Mouse (Mus musculus) macrophage (primary cell): ENCODE measurements at regions not wholly inside any gene's neighbourhood (a gene's known extent, or its start where the extent isn't known, plus 50 kb on each side); places are given as distances from the start of the nearest gene placed in this dataset.

ENCODE experiments used
- H3K27ac ChIP-seq: fragments of 350-480 bp; formaldehyde crosslinking; 2 replicates; pipeline ENCODE4 v1.9.0; 2021
- H3K36me3 ChIP-seq: fragments of 350-480 bp; formaldehyde crosslinking; 2 replicates; pipeline ENCODE4 v1.9.0; 2021; ENCODE audit errors: inconsistent target
- H3K4me3 ChIP-seq: fragments of 350-480 bp; formaldehyde crosslinking; 2 replicates; pipeline ENCODE4 v1.9.0; 2021; ENCODE audit errors: inconsistent target
- H3K79me2 ChIP-seq: fragments of 350-480 bp; formaldehyde crosslinking; 2 replicates; pipeline ENCODE4 v1.9.0; 2021; ENCODE audit errors: inconsistent target
- WGBS: methylation state at CpG from one replicate; pipeline ENCODE4 v1.1.7; 2026; ENCODE audit warnings: inconsistent platforms; ENCODE audit not compliant: missing documents; 5-methylcytosine and 5-hydroxymethylcytosine counted together

DNA sequence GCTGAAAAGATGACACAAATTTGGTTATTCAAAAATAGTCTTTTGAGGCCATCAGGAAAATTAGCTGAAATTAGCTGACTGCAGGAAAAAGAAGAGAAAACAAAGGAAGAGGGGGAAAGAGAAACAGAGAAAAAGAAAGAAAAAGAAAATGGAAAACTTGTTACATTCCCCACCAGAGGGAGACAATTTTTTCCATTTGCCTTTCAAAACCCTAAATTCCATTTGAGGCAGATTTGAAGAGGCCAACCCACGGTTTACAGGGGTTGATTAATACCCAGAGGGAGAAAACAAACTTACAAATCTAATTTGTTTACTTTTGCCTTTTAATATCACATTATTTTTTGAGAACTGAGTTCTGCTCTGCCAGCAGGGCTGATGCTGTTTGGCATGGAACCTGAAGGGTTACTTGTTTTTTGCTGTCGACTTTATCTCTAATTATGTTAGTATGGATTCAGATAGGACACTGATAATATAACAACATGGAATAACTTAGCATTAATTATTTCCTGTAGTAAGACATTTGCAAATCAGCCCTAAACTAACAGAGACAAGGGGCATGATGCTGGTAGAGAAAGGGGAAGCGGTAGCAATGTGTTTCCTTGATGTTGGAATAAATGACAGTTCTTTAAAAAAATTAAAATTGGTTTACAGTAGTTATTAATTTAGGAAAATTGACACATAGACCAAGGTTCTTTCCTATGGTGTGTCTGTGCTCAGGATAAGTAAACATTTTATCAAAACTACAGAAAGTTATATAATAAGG lies 114.4 kb upstream of the Pkn2 start:
- H3K4me3 ChIP-seq, result no peak overlapping the region
- H3K27ac ChIP-seq, result no peak overlapping the region
- 11% methylated on average over 3 of the region's 3 CpGs for WGBS
- H3K36me3 ChIP-seq, result no peaks in the 10 kb centered on the region
- H3K79me2 ChIP-seq, result no peaks in the 10 kb centered on the region

DNA sequence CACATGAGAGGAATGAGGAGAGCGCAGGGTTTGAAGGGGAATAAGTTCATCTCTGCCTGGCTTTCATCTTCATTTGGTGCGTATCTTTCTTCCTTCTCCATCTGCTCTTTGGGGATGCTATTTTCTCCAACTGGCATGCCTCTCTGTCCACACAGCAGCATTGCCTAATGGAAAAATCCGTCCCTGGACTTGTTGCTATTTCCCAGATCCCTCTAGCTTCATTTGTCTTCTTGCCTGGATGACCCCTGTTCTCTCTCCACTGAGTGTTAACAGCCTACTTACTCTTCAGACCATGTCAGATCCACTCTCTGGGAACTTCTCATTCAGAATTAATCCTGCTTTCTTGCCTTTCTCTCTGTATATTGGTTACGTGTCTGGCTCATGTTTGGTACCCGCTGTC lies 102.7 kb upstream of the Pkn2 start:
- Histone ChIP-seq H3K36me3 (no peaks in the 10 kb centered on the region), H3K27ac (no peak overlapping the region), H3K79me2 (no peaks in the 10 kb centered on the region), H3K4me3 (no peak overlapping the region)
- 99% methylated on average over 5 of the region's 5 CpGs for WGBS

DNA sequence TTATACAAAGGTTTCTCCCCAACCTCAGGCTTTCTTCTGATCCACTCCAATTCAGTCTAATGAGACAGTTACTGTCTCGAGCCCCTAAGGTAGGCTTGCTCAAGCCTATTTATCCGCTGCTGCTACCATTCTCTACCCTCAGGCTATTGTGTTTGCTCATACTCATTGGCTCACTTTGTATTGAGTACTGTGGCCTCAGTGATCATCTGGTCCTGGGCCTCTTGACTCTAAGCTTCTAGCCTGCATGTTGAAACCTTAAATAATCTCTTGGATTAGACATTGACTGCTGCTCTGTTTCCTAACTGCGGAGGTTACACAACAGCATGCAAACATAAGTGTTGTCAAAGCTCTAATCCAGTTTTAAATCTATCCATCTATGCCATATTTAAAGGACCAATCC lies 99.4 kb upstream of the Pkn2 start:
- Histone ChIP-seq H3K27ac (no peak overlapping the region), H3K79me2 (no peaks in the 10 kb centered on the region), H3K36me3 (no peaks in the 10 kb centered on the region), H3K4me3 (no peak overlapping the region)
- 90% methylated on average over 3 of the region's 3 CpGs for WGBS

DNA sequence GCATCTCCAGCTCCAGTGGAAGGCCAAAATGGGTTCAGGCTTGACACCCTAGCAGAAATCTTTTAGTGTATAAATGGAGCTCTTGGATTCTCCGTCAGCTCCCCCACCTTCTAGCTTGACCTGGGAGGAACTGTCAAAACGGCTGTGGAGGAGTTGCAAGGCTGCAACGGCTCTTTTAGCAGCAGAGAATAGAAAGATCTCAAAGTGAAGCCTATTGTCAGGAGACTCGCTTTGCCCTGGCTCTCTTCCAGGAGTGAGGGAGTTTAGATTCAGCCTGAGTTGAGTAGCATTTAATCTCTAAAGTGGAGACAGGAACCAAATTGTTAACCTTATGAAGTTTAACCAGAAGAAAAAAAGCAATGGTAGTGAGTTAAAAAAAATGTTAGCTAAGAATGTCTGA lies 97.4 kb upstream of the Pkn2 start:
- WGBS, result 50% methylated on average over 4 of the region's 4 CpGs
- no peaks in the 10 kb centered on the region for H3K79me2 ChIP-seq

DNA sequence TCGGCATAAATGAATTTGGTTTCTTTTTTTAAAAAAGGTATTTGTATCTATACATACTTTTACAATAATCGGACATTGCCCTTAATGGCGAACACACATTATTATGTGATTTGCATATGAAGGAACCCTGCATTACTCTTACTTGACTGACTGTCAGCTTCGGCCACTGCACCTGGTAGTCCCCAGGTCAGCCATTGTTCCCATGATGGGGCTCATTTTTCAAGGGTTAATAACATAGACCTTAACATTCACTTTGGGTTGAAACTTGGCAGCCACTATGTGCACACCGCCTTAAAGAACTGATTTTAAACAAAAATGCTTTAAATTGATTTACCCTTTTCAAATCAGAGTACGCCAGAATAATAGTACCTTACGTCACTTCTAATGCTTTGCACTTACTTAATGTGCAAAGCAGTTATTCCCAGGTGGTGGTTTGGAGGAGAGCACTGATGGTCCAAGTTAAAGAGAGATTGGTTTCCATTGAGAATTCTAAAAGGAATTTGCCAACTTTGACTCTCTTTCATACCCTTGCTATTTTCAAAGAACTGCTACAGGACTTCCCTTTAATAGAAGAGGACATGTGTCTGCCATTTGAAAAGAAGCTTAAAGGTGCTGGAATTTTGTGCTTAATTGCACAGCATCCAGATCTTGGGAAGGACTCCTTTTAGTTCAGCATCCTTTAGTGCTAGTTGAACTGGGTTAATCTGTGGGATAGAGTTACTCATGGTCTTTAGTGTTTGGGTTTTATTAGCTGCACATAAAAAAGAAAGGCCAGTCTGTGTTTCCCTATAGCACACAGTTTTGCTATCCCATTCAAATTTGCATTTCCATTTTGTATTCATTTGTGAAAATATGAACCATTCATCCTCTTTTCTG lies 95.0 kb upstream of the Pkn2 start:
- WGBS, result 91% methylated on average over 7 of the region's 7 CpGs
- no peak overlapping the region for H3K4me3 ChIP-seq
- no peaks in the 10 kb centered on the region for H3K36me3 ChIP-seq
- no peak overlapping the region for H3K27ac ChIP-seq
- no peaks in the 10 kb centered on the region for H3K79me2 ChIP-seq

More for the DNA sequence above, 97.4 kb upstream of the Pkn2 start:
- no peak overlapping the region for H3K4me3 ChIP-seq
- no peaks in the 10 kb centered on the region for H3K36me3 ChIP-seq
- H3K27ac ChIP-seq, result no peak overlapping the region

DNA sequence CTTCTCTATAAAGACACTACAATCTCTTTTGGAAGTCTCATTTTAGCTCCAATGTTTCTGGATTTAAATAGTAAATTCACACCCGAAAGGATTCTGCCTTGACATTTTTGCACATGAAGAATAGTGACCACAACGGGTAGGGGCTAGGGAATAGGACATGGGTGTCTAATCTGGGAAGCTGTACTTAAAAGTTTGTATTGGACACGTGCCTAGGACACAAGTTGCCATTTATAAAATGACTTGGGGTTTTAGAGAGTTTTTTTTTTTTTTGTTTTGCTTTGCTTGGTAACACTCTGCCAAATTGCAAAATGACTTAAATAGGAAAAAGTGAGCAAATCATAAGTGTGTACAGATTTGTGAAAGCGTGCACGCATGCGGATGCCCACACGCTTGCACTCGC lies 93.8 kb upstream of the Pkn2 start:
- H3K27ac ChIP-seq, result no peak overlapping the region
- H3K36me3 ChIP-seq, result no peaks in the 10 kb centered on the region
- WGBS, result 88% methylated on average over 7 of the region's 8 CpGs
- H3K79me2 ChIP-seq, result no peaks in the 10 kb centered on the region
- H3K4me3 ChIP-seq, result no peak overlapping the region

DNA sequence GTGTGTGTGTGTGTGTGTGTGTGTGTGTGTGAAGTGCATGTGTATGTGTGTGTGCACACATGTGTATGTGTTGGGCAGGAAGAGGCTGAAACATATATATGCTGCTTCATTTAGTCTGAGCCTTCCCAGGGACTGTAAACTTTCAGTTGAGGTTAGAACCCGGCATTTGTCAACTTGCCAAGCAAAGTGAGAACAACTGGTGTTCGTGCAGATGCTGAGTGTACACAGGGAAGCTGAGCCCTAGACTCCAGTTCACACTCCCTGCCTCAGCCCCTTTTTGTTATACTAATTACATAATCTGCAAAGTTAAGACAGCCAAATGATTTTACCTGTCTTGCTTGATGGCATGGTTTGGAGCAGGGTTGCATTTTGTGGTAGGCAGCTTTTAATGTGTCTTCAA lies 87.7 kb upstream of the Pkn2 start:
- Histone ChIP-seq H3K36me3 (no peaks in the 10 kb centered on the region), H3K4me3 (no peak overlapping the region), H3K27ac (no peak overlapping the region), H3K79me2 (no peaks in the 10 kb centered on the region)
- WGBS, result 49% methylated on average over 2 of the region's 2 CpGs

DNA sequence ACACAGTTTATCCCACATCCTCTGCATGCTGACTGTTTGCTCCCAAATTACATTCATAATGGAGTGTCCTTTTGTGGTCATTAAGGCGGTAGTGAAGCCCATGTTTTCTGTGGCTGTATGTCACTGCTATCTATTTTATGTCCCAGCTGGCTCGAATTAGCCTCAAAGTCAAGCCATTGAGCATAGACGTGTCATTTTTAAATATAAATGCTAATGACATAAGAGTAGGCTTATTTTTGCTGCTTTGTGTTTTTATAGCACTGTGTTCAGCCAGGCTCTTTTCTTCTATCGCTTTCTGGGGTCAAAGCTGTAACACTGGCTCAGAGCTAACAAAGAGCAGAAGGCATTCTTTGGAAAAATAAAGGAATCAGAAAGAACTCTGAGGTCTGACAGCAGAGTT lies 83.8 kb upstream of the Pkn2 start:
- Histone ChIP-seq H3K4me3 (no peak overlapping the region), H3K36me3 (no peaks in the 10 kb centered on the region), H3K79me2 (no peaks in the 10 kb centered on the region), H3K27ac (no peak overlapping the region)
- 100% methylated on average over 4 of the region's 4 CpGs for WGBS

DNA sequence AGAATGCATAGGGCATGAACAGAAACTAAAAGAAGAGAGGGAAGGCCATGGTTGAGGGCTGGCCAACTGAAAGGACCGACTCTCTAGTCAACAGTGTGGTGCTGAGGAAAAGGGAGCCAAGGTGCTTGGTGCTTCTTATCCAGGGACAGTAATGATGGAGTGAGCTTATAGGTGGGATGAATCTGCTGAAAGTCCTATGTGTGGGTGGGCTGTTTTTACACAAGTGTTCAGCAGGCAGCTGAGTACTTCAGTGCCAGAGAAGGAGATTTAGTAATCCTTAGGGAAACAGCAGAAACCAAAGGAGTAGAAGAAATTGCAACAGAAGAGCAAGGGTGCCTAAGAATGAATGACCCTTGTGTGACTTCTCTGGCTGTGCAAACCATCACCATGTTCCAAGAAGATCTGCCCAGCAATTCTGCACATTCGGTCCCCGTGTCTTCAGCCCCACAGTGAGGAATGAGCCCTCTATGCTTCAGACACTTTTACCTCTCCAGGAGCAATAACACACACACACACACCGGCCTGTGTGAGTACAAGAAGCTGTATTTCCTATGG lies 82.1 kb upstream of the Pkn2 start:
- WGBS, result 95% methylated on average over 4 of the region's 4 CpGs
- H3K27ac ChIP-seq, result no peak overlapping the region
- no peaks in the 10 kb centered on the region for H3K36me3 ChIP-seq
- no peaks in the 10 kb centered on the region for H3K79me2 ChIP-seq
- H3K4me3 ChIP-seq, result no peak overlapping the region

DNA sequence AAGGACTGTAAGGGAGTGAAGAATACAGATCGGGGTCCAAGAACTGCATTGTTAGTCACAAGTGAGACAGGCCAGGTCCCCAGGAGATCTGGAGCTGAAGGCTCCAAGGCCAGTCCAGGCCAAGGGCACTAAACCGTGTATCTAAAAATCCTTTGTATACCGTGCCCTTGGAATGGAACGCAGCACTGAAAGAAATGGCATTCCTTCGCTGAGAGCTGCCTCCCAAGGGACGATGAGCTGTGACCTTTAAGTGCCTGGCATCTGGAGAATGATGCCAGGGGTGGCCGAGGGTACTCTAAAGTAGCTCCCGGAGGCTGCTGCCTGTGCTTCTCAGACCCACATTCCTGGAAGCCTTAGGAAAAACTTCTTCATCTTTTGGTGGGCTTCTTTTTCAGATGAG lies 76.0 kb upstream of the Pkn2 start:
- Histone ChIP-seq H3K27ac (no peak overlapping the region), H3K79me2 (no peaks in the 10 kb centered on the region), H3K36me3 (no peaks in the 10 kb centered on the region), H3K4me3 (no peak overlapping the region)
- 95% methylated on average over 8 of the region's 8 CpGs for WGBS

DNA sequence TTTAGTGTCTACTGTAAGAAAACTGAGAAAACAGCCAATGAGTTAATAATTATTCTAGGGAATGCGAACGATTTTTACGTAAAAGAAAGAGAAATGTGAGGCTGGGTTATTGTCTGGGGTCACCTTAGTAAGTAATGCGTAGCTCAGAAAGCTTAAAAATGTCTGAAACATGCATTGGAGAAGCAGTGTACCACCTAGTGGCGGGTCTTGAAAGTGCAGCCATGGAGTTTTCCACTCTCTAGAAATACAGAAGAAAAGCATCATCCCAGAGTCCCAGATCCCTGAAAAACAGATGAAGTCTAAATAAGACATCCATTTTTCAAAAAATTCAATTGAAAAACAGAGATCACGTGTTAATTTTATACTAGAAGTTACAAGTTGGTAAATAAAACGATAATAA lies 67.0 kb upstream of the Pkn2 start:
- WGBS, result 63% methylated on average over 7 of the region's 7 CpGs
- H3K27ac ChIP-seq, result no peak overlapping the region

DNA sequence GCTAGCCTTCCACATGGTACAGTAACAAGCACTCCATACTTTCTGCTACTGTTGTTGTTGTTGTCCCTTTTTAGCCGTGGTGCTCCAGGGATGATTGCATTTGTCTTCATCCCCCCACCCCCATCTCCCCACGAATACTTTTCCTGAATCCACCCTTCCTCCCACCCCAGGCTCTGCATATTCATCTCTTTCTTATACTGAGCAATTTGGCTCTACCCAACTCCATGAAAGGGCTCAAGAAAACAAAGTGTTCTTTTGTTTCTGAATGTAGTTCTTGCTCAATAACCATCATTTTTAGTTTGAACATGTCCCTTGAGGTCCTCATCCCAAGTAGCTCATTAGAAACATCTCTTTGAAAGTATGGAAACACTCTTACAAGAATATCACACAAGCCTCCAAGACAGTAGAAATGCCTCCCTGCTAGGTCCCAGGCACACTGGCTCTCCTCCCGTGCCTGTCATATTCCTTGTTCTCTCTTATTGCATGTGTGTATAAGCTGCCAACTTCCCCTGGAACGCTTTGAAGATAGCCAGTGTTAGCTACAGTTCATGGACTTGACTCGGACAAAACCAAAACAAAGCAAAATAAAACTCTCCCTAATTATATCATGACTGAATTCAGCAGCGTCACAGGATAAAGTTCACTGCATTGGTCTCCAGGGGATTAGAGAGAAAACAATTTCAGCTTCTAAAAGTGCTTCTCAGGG lies 59.7 kb upstream of the Pkn2 start:
- Histone ChIP-seq H3K36me3 (no peaks in the 10 kb centered on the region), H3K79me2 (no peaks in the 10 kb centered on the region), H3K27ac (no peak overlapping the region), H3K4me3 (no peak overlapping the region)
- WGBS, result 91% methylated on average over 6 of the region's 6 CpGs

More for the DNA sequence above, 67.0 kb upstream of the Pkn2 start:
- H3K79me2 ChIP-seq, result no peaks in the 10 kb centered on the region
- H3K4me3 ChIP-seq, result no peak overlapping the region
- H3K36me3 ChIP-seq, result no peaks in the 10 kb centered on the region

DNA sequence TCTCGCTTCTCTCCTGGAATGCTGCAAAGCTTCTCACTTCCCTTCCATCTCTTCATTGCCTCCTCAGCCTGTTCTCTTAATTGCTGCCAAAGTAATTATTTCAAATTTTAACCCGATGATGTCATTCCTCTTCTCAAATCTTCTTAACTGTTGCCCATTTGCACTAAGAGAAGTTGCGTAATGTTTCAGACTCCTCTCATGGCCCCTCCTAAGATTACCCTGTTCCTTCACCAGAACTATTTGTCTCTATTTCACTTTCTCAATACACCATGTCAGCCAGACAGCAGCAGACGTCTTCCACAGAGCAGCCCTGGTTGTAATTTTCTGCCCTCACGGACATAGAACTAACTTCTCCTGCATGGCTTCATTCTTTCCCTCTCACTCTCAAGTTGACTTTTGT lies 59.1 kb upstream of the Pkn2 start:
- no peak overlapping the region for H3K27ac ChIP-seq
- 44% methylated on average over 5 of the region's 5 CpGs for WGBS
- no peak overlapping the region for H3K4me3 ChIP-seq
- H3K36me3 ChIP-seq, result no peaks in the 10 kb centered on the region
- H3K79me2 ChIP-seq, result no peaks in the 10 kb centered on the region

DNA sequence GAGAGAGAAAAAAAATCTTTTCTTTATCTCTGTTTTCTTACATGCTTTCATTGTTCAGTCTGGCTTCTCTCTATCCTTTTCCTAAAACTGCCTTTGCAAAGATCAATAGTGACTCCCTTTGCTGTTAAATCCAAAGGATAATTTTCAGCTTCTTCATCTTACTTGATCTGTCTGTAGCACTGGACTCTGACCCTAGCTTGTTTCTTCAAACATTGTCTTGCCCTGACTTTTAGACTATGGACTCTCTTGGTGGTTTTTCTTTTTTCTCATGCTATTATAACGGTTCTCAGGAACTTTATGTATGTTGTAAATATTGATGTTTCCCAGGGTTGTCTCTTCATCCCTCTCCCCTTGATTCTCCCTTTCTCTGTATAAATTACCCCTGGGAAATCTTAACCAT lies 58.0 kb upstream of the Pkn2 start:
- Histone ChIP-seq H3K79me2 (no peaks in the 10 kb centered on the region), H3K36me3 (no peaks in the 10 kb centered on the region), H3K4me3 (no peak overlapping the region), H3K27ac (no peak overlapping the region)
- WGBS, result 60% methylated on average over 1 of the region's 1 CpGs

DNA sequence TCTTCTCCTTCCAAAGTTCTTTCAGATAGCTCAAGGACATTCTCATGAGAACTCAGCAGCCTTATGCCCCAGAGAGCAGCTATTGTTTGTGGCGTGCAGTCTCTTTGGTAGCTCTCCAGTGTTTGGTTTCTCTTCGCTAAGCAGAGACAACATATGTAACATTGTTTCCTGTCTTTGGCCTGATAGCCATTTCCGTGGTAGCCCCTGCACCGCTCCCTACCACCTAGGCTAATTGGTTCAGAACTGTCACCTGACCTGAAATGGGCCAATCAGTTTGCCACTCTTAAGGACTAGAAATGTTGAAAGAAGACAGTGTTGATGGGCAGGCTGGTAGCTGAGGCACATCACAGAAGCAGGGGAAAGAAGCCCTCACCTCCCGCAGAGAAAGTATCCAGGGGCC lies 54.1 kb upstream of the Pkn2 start:
- H3K36me3 ChIP-seq, result no peaks in the 10 kb centered on the region
- no peaks in the 10 kb centered on the region for H3K79me2 ChIP-seq
- WGBS, result 22% methylated on average over 5 of the region's 5 CpGs
- no peak overlapping the region for H3K4me3 ChIP-seq
- H3K27ac ChIP-seq, result no peak overlapping the region
